Mouse (Mus musculus) ES-E14 (cell line): ENCODE results near the gene Nup188.

Source experiments
- MAFK ChIP-seq: IDR thresholded peaks from 2 replicates; pipeline ENCODE4 v1.6.1; 2014; ENCODE audit warnings: mild to moderate bottlenecking, low read depth, low read length, inconsistent platforms; ENCODE audit not compliant: insufficient read depth
- ZC3H11A ChIP-seq: IDR thresholded peaks from 2 replicates; pipeline ENCODE4 v1.6.1; 2012; ENCODE audit warnings: low read depth, mild to moderate bottlenecking, inconsistent platforms, low read length, borderline replicate concordance
- ZNF384 ChIP-seq: IDR thresholded peaks from 2 replicates; pipeline ENCODE4 v1.6.1; 2012; ENCODE audit warnings: low read depth, low read length, inconsistent platforms

GRCm38 (mm10) chr2:30316136-30316535, 29.9 kb downstream of the Nup188 start:
- TF ChIP-seq ZNF384, result no peak
- TF ChIP-seq ZC3H11A, result no peak
- TF ChIP-seq MAFK, result no peak
